Mouse (Mus musculus): ENCODE data around the gene Aknad1.

The Aknad1 gene

DNA sequence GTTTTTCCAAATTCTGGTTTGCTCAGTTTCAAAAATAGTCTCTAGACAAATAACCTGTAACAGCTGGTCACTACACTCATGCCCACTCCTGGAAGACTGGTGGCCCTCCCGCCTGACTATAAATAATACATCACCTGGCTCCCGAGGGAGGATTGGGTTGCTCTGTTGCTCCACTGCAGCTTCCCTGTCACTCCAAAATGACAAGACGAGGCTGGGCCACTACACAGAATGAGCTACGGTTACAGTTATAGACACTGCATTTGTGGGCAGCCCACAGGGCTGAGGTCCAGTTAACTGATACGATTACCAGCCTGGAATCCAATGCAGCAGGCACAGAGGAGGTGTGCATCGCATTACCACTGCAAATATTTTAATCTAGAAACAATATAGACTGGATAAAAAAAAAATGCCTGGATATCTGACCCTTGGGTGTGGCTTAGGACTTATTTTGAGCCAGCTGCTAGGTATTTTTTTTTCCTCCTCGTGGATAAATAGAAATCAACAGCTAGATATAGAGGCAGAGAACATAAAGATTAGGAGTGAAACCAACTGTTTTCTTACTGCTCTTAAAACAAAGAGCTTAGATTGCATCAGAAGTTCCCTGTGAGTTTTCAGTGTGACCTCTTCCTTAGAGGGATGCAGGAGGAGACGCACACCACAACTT lies at the start of gene Aknad1:
Gene Aknad1, plus strand, starts transcription at position 614 of the 664 bp plus-strand sequence.
- 70% methylated on average over 8 of the region's 8 CpGs for WGBS

- WGBS = 29% methylated on average over 4 of the region's 4 CpGs
Observed at GRCm38 (mm10) chr3:108689979-108690378, 49.5 kb upstream of the Aknad1 start.

DNA sequence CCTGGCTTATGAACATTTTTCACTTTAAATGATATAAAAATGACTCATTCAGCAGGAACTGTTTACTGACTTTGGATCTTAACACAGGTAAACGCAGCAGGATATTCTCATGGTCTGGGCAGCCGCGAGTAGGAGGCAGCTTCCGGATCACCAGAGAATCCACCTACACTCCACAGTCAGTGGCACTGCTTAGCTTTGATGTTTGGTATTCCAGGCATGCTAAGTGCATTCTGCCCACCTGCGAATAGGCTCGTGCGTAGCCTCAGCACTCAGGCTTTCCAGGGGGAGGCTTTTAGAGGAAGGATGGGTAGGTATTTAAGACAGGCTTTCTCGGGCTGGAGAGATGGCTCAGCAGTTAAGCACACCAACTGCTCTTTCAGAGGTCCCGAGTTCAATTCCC lies 45.1 kb upstream of the Aknad1 start:
- 57% methylated on average over 9 of the region's 9 CpGs for WGBS

- WGBS = 94% methylated on average over 8 of the region's 8 CpGs
Observed at GRCm38 (mm10) chr3:108698662-108699061, 40.8 kb upstream of the Aknad1 start.

DNA sequence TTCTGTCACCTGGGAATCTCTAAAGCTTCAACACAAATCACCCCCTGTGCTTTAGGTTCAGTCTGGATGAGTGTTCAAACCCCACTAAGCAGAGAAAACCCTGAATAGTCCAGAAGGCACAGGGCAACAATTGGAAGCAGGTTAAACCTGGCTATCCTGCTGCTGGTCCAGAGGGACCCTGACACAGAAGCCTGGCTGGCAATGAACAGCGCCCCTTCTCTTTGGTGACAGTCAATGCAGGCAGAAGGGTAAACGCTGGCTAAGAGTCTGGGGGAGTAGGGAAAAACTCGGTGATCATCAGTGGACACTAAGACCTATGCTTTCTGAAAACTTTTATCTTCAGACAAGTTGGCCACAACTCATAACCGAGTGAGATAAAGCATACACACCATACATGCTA lies 39.7 kb upstream of the Aknad1 start:
- WGBS = 94% methylated on average over 4 of the region's 4 CpGs

GRCm38 (mm10) chr3:108701256-108701655 lies 38.2 kb upstream of the Aknad1 start:
- 91% methylated on average over 1 of the region's 1 CpGs for WGBS

DNA sequence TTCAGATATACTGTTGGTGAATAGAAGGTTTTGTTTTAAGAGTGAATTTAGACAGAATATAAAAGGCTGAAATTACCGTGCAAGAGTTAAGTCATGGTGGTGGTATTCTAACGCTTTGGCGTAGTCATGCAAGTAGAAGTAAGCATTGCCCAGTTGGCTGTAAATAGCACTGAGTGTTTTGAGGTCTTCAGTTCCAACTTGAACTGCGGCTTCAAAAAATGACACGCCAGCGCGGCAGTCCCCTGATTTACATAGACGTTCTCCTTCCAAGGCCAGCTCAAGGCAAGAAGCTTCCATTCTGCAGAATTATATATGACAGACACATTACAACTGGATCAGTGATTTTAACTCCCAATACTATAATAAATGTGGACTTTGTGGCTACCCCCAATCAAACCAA lies 36.7 kb upstream of the Aknad1 start:
- 87% methylated on average over 8 of the region's 8 CpGs for WGBS

DNA sequence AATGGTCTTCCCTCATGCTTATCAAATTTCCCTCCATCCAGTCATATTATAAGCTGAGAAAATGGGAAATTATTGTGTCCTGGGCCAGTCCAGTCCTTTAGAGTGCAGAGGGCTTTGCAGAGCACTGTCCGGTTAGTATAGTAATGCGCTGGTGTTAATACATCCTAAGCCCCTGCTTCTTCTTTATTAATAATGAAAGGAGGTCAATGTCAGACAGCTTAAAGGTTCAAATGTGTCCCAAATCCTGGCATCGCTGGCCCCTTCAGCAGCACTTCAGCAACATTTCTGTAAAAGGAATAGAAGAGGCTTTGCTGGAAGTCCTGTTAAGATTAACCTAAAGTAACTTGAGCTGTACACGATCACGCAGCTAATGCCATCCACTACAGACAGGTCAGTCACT lies 28.2 kb upstream of the Aknad1 start:
- WGBS = 96% methylated on average over 5 of the region's 5 CpGs

DNA sequence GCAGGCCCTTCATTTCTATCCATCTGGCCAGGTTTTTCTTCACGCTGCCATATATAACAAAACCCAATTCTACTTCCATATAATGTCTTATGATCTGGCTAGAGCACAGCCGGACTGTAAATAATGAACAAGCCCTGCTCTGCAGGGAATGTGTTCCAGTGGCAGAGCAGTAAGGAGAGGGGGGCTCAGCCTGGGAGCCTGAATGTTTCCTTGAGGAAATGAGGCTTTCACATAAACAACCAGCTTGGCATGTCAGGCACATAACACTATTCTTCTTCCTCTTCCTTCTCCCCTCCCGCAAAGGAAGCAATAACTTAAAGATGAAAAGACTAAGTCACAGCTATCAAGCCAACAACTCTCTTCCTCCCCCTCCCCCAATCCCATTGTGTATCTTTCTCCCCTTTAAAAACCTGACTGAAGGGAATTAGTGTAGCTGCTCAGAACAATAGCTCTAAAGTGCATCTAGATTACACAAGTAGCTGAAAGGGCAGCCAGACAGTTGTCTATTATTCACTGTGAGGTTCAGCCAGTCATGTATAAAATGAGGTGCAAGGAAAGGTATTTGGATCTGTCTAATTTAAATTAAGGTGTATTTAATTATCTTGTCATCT lies 26.3 kb upstream of the Aknad1 start:
- WGBS = 60% methylated on average over 3 of the region's 3 CpGs

DNA sequence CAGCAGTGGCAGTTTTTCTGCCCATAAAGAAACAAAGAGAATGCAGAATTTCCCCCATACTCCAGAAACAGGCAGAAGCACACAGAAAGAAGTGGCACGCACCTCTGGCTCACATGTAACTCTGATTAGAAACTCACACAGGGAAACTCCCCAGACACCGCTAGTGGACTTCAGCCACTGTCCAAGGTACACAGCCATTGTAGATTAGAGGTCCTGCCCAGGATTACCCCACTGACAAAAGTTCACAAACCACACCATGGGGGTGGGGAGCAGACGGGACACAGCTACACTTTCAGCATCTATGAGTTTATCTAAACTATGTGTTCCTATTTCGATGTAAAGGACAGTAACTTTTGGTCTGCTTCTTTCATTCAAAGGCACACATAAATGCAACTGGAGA lies 24.6 kb upstream of the Aknad1 start:
- 93% methylated on average over 4 of the region's 4 CpGs for WGBS

GRCm38 (mm10) chr3:108717896-108718502 lies 21.5 kb upstream of the Aknad1 start:
- WGBS = 86% methylated on average over 3 of the region's 3 CpGs

DNA sequence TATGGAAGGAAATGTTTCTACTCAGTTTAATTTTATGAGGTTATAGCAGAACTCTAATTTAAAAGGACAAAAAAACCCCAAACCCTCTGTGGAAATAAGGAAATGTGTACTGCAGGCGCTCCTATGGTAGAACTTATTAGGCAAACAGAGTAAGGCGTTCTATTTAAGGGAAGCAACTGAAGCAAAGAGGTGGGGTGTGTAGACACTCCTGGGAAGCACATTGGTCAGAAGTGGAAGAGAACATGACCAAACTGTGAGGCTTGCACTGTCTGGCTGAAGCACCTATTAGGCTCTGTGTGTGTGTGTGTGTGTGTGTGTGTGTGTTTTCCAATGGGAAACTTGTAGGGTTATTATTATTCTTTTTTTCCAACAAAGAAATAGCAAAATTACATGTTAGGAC lies 20.1 kb upstream of the Aknad1 start:
- 91% methylated on average over 2 of the region's 2 CpGs for WGBS

- 86% methylated on average over 3 of the region's 3 CpGs for WGBS
Observed at GRCm38 (mm10) chr3:108719761-108720160, 19.7 kb upstream of the Aknad1 start.

DNA sequence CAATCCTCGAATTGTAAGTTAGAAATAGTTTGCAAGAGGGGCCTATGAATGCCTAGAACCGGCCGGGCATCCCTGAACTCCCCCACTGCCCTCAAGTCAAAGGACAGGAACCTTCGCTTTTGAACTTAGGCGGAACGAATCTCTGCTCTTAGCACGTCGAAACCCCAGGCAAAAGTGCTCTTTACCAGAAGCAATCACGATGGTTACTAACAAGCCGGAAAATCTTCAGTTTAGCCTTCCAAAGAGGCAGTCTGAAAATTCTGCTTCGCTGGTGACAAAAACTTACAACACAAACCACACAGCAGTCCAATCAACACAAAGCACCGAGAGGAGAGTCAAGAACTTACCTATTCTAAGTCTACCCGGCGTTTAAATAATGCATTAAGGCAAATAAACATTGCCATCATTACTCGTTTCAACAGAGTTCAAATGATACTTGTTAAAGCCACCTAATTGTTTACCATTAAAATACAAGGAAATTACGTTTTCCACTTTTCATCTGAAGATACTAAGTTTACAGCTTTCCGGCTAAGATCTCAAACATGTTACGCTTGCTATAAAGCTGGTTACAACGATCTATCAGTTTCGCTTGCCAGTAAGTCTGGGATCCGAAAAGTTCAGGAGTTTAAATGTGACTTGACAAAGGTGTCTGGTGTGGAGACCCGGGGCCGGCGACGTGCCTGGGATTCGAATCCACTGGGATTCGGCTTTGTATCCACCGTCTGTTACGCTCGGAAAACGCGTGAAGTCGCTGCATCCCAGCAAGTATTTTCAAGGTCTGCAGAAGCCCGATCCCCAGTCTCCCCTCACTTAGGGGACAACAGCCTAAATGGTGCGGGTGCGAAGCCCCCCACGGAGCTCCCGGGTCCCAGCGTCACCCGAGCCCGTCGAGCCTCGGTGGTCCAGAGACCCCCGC lies 18.1 kb upstream of the Aknad1 start:
- 2% methylated on average over 44 of the region's 44 CpGs for WGBS

DNA sequence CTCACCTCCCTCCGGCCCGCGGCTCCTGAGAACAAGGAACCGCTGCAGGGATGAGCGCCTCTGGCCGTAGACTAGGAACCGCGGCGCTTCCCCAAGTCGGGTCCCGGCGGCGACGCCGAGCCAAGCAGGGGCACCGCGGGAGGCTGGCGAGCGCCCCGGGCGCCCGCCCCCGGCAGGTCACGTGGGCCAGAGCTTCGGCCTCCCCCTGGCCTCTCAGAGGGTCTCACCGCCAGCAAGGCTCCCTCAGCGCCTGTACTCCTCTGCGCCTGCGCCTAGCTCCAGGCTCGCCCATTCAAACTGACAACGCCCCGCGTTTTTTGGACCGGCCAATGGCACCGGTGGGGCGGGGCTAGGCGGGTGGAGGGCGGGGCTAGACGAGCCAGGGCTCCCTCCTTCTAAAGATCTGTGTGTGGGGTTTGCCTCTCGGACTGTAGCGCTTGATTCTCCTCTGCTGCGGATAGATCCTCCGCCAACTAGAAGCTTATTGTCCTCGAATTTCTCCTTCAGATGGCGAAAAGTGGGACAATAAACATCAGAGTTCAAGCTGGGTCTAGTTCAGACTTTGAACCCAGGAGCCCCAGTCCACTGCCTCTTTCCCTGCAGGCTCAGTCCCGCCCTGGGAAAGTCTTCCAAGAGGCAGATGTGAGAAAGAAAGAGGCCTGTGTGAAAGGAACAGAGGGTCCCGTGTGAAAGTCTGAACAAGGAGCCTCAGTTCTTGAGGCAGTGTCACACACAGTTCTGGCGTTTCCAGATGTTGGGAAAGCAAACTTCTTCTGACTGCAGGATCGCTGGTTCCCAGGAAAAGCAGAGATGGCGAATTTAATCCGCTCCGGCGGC lies 17.2 kb upstream of the Aknad1 start, which contains the start of gene Gpsm2:
Gene Gpsm2, minus strand, starts transcription at position 274 of the 837 bp plus-strand sequence.
- 2% methylated on average over 53 of the region's 53 CpGs for WGBS

DNA sequence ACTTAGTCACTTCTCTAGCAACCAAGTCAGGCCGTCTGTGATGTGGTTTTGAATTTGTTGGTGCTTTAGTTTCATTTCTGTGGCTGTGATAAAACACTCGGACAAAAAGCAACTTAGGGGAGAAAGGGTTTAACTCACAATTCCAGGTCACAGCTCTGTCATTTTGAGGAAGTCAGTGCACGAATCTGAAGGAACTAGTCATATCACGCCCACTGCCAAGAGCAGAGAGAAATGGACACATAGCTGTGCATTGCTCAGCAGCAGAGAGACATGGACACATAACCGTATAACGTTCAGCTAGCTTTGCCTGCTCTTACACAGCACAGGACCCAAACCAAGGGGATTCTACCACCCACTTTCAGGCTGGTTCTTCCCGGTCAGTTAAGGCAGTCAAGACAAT lies 13.0 kb upstream of the Aknad1 start:
- WGBS = 91% methylated on average over 7 of the region's 7 CpGs

GRCm38 (mm10) chr3:108727776-108728175 lies 11.7 kb upstream of the Aknad1 start:
- 93% methylated on average over 3 of the region's 3 CpGs for WGBS

GRCm38 (mm10) chr3:108730316-108730715 lies 9.1 kb upstream of the Aknad1 start:
- 58% methylated on average over 12 of the region's 12 CpGs for WGBS

GRCm38 (mm10) chr3:108737761-108738160 lies 1.7 kb upstream of the Aknad1 start:
- 92% methylated on average over 3 of the region's 3 CpGs for WGBS

- 78% methylated on average over 4 of the region's 4 CpGs for WGBS
Observed at GRCm38 (mm10) chr3:108744060-108744459, 4.6 kb downstream of the Aknad1 start.

- 68% methylated on average over 6 of the region's 6 CpGs for WGBS
Observed at GRCm38 (mm10) chr3:108751061-108751460, 11.6 kb downstream of the Aknad1 start.
